Mouse (Mus musculus) limb, embryonic 12.5 days (tissue): ENCODE results near the gene Vstm5. TPM values are rescaled to one million over a fixed set of nuclear protein-coding genes. Genes with fewer than 3 reads are reported as not detected.
"Not testable (repeated sequence)": the region's sequence is repeated elsewhere in the genome, so short reads cannot be mapped to it uniquely, and the experiment has no call there.

Source experiments
- ATAC-seq: fragments of 200-750 bp; cut with Nextera tagmentation; 2 replicates; pipeline ENCODE4 v1.8.0; 2017; ENCODE audit warnings: low read depth, moderate TSS enrichment; ENCODE audit not compliant: insufficient number of reproducible peaks, insufficient read depth, low FRiP score, low TSS enrichment
- H3K27ac ChIP-seq: fragments of 300-500 bp; sonication (generic); 2 replicates; pipeline ENCODE4 v1.5.1; 2016; ENCODE audit warnings: mild to moderate bottlenecking, moderate library complexity
- H3K27me3 ChIP-seq: fragments of 300-500 bp; sonication (generic); 2 replicates; pipeline ENCODE4 v1.6.1; 2016; ENCODE audit warnings: mild to moderate bottlenecking, moderate library complexity
- H3K36me3 ChIP-seq: fragments of 300-500 bp; sonication (generic); 2 replicates; pipeline ENCODE4 v1.6.1; 2016; ENCODE audit warnings: mild to moderate bottlenecking, moderate library complexity
- H3K4me1 ChIP-seq: fragments of 300-500 bp; sonication (generic); replicated peaks from 2 replicates; pipeline ENCODE4 v1.6.1; 2016
- H3K4me2 ChIP-seq: fragments of 300-500 bp; sonication (generic); 2 replicates; pipeline ENCODE4 v1.6.1; 2016; ENCODE audit warnings: mild to moderate bottlenecking, moderate library complexity
- H3K4me3 ChIP-seq: fragments of 300-500 bp; sonication (generic); replicated peaks from 2 replicates; pipeline ENCODE4 v1.5.1; 2016; ENCODE audit warnings: mild to moderate bottlenecking
- H3K9ac ChIP-seq: fragments of 300-500 bp; sonication (generic); replicated peaks from 2 replicates; pipeline ENCODE4 v1.6.1; 2016; ENCODE audit warnings: mild to moderate bottlenecking, moderate library complexity
- H3K9me3 ChIP-seq: fragments of 300-500 bp; sonication (generic); 2 replicates; pipeline ENCODE4 v1.6.1; 2016; ENCODE audit warnings: mild to moderate bottlenecking, moderate library complexity
- WGBS: fragments of 180-500 bp; shearing (Covaris S2); methylation state at CpG from one replicate; pipeline ENCODE4 v1.1.7; 2016; 5-methylcytosine and 5-hydroxymethylcytosine counted together
- polyA plus RNA-seq: library from polyadenylated mRNA; unstranded; fragments of >200 nt; fragmentation: Nextera tagmentation; extraction: Ambion mirVana; gene quantifications from 2 replicates; pipeline ENCODE4 v1.2.1, GENCODE M21; 2016

Vstm5 gene
- polyA plus RNA-seq, 1 experiment from 2014 or later = 2.6 TPM

- ATAC-seq = no peak
- no peak overlapping the region for H3K4me2 ChIP-seq
- 86% methylated on average over 7 of the region's 7 CpGs for WGBS
- no peaks in the 10 kb centered on the region for H3K9me3 ChIP-seq
- H3K4me1 ChIP-seq = peaks cover 6% of the 10 kb centered on the region; the same call in 1 of the 2 replicates
- H3K27ac ChIP-seq = no peak overlapping the region
- no peaks in the 10 kb centered on the region for H3K27me3 ChIP-seq
- no peak overlapping the region for H3K4me3 ChIP-seq
- H3K36me3 ChIP-seq = peaks cover 6% of the 10 kb centered on the region; the same call in 1 of the 2 replicates
- H3K9ac ChIP-seq = no peak overlapping the region
Observed at GRCm38 (mm10) chr9:15297112-15297511, 58.3 kb downstream of the Vstm5 start.

GRCm38 (mm10) chr9:15298451-15298850 is 59.6 kb downstream of the Vstm5 start:
- peaks cover 6% of the 10 kb centered on the region; the same call in 1 of the 2 replicates for H3K36me3 ChIP-seq
- peaks cover 6% of the 10 kb centered on the region; the same call in 1 of the 2 replicates for H3K4me1 ChIP-seq
- no peak overlapping the region for H3K4me2 ChIP-seq
- no peak for ATAC-seq
- WGBS = 6% methylated on average over 2 of the region's 2 CpGs
- H3K27me3 ChIP-seq = no peaks in the 10 kb centered on the region
- H3K9ac ChIP-seq = no peak overlapping the region
- no peak overlapping the region for H3K27ac ChIP-seq
- H3K9me3 ChIP-seq = no peaks in the 10 kb centered on the region
- H3K4me3 ChIP-seq = no peak overlapping the region

DNA sequence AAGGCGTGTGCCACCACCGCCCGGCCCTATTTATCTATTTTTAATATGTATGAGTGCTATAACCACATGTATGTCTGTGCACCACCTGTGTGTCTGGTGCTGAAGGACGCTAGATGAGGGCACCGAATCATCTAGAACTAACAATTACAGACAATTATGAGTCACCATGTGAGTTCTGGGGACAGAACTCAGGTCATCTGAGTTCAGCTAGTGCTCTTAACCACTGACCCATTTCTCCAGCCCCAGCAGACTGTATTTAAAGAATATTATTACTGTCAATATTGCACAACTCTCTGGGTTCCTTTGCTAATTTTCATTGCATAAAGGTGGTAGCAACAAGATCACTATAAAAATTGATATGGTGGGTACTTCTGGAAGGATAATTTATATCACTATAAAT is 61.2 kb downstream of the Vstm5 start:
- Histone ChIP-seq H3K4me2 (no peak overlapping the region), H3K9me3 (no peaks in the 10 kb centered on the region)
- WGBS = 86% methylated on average over 5 of the region's 5 CpGs

DNA sequence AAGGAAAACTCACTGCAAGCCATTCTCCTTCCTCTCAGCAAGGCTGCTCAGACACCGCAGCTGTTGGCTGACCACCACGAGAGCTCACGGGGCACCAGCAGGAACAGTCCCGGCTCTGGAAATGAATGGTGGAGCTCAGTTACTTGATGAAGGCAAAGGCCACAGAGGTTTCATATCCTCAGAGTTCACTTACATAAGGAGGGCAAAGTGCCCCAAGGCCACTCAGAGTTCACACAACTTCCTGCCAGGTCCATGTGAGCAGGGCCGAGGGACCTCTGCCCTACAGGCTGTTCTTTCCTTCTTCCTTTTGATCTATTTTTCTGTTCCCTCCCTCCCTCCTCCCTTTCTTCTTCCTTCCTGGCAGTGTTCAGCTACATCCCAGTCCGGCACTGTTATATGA is 62.6 kb downstream of the Vstm5 start:
- no peak overlapping the region for H3K9ac ChIP-seq
- H3K27ac ChIP-seq = peak overlapping the region; percentile 41; the same call in 1 of the 2 replicates
- H3K36me3 ChIP-seq = peaks cover under 1% of the 10 kb centered on the region; the same call in 1 of the 2 replicates
- H3K27me3 ChIP-seq = no peaks in the 10 kb centered on the region
- ATAC-seq = no peak
- WGBS = 35% methylated on average over 6 of the region's 6 CpGs
- H3K4me2 ChIP-seq = no peak overlapping the region
- no peak overlapping the region for H3K4me3 ChIP-seq
- peaks cover 9% of the 10 kb centered on the region for H3K4me1 ChIP-seq
- H3K9me3 ChIP-seq = no peaks in the 10 kb centered on the region

More for the DNA sequence above, 61.2 kb downstream of the Vstm5 start:
- H3K4me3 ChIP-seq = no peak overlapping the region
- H3K27ac ChIP-seq = no peak overlapping the region
- ATAC-seq = no peak
- H3K9ac ChIP-seq = no peak overlapping the region
- H3K27me3 ChIP-seq = no peaks in the 10 kb centered on the region
- H3K36me3 ChIP-seq = peaks cover 6% of the 10 kb centered on the region; the same call in 1 of the 2 replicates
- H3K4me1 ChIP-seq = peaks cover 6% of the 10 kb centered on the region; the same call in 1 of the 2 replicates

GRCm38 (mm10) chr9:15302006-15302405 is 63.2 kb downstream of the Vstm5 start:
- H3K4me3 ChIP-seq, H3K36me3 ChIP-seq, H3K9me3 ChIP-seq, H3K27me3 ChIP-seq, ATAC-seq, H3K27ac ChIP-seq, H3K9ac ChIP-seq, H3K4me2 ChIP-seq: not testable (repeated sequence)
- WGBS = 81% methylated on average over 6 of the region's 6 CpGs
- H3K4me1 ChIP-seq = peaks cover 11% of the 10 kb centered on the region

- no peak for ATAC-seq
- no peaks in the 10 kb centered on the region for H3K27me3 ChIP-seq
- peaks cover 20% of the 10 kb centered on the region for H3K4me1 ChIP-seq
- no peaks in the 10 kb centered on the region for H3K9me3 ChIP-seq
- no peak overlapping the region for H3K4me2 ChIP-seq
- 75% methylated on average over 2 of the region's 2 CpGs for WGBS
- no peak overlapping the region for H3K9ac ChIP-seq
- H3K36me3 ChIP-seq = peaks cover 6% of the 10 kb centered on the region
- H3K4me3 ChIP-seq = no peak overlapping the region
- no peak overlapping the region for H3K27ac ChIP-seq
Observed at GRCm38 (mm10) chr9:15302881-15303280, 64.0 kb downstream of the Vstm5 start.

DNA sequence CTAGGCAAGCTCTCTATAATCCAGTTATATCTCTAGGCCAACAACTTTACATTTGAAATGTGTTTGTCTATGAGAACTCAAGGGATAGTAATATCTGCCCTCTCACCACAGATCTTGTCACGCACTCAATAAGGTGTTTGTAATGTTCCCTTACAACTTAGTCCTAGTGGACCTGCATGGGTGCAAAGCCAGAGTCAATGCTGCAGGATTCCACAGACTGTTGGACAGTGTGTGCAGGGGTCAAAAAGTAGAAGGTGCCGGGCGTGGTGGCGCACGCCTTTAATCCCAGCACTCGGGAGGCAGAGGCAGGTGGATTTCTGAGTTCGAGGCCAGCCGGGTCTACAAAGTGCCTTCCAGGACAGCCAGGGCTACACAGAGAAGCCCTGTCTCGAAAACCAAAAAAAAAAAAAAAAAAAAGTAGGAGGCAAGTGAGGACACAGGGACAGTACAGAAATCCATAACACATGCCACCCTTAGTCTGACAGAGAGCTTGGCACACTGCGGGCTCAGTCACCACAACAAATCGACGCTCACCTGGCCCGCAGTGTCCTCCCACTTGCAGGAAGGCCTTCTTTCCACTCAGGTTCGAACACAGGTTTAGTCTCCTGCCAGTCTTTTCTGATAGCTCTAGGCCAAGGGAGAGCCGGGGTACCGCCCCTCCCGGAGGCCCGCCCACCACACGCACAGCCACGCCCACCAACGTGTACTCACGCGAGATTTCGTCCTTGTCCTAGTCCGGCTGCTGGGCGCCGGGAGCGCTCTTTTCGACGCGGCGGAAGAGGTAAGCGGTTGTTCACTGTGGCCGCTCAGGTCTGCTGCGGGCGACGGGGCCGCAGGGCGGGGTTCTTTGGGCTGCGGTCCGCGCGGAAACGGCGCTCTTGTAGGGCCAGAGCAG is 66.9 kb downstream of the Vstm5 start, which contains the start of gene Taf1d:
Gene Taf1d (plus strand): TSS at position 712 of the 895 bp plus-strand sequence.
- Histone ChIP-seq H3K27ac (peak within 1 kb of the TSS; percentile 97), H3K9ac (peak within 1 kb of the TSS; percentile 96), H3K4me2 (peak within 1 kb of the TSS; percentile 73), H3K4me3 (peak within 1 kb of the TSS; percentile 80), H3K4me1 (peaks cover 30% of the 10 kb centered on the region), H3K36me3 (peaks cover 35% of the 10 kb centered on the region), H3K27me3 (no peaks in the 10 kb centered on the region), H3K9me3 (no peaks in the 10 kb centered on the region)
- WGBS = 13% methylated on average over 45 of the region's 45 CpGs
- peak; percentile 95 for ATAC-seq

GRCm38 (mm10) chr9:15306398-15307119 is 67.7 kb downstream of the Vstm5 start, which contains the start of gene 4931406C07Rik:
Gene 4931406C07Rik (minus strand): TSS chr9:15306448.
- ATAC-seq = peak; percentile 84
- under 1% methylated on average over 35 of the region's 35 CpGs for WGBS
- Histone ChIP-seq H3K9ac (peak within 1 kb of the TSS; percentile 96), H3K4me3 (peak within 1 kb of the TSS; percentile 80), H3K4me2 (peak within 1 kb of the TSS; percentile 73), H3K36me3 (peaks cover 41% of the 10 kb centered on the region), H3K27ac (peak within 1 kb of the TSS; percentile 97), H3K4me1 (peaks cover 26% of the 10 kb centered on the region), H3K27me3 (no peaks in the 10 kb centered on the region), H3K9me3 (no peaks in the 10 kb centered on the region)

GRCm38 (mm10) chr9:15307257-15307656 is 68.4 kb downstream of the Vstm5 start:
- H3K9ac ChIP-seq = peak overlapping the region; percentile 96
- H3K4me3 ChIP-seq = peak overlapping the region; percentile 80
- 9% methylated on average over 6 of the region's 6 CpGs for WGBS
- H3K36me3 ChIP-seq = peaks cover 48% of the 10 kb centered on the region
- H3K4me1 ChIP-seq = peaks cover 25% of the 10 kb centered on the region
- no peaks in the 10 kb centered on the region for H3K27me3 ChIP-seq
- no peaks in the 10 kb centered on the region for H3K9me3 ChIP-seq
- no peak overlapping the region for H3K27ac ChIP-seq
- peak overlapping the region; percentile 73 for H3K4me2 ChIP-seq
- no peak for ATAC-seq

DNA sequence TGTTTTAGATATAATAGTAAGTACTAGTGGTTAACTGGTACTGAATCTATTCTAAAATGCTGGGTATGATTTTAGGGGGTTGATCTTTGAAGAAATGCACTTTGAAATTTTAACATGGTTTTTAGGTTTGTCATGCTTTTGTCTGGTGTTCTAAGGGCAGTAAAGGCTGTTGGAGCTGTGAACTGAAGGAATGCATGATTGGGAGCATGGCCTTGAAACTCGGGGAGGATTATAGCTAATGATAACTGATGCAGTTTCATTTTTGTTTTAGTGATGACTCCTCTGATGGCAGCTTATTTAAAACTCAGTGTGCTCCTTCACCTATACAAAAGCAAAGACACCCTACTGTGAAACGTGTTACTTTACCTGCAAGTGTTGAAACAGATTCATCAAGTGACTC is 69.4 kb downstream of the Vstm5 start:
- H3K9me3 ChIP-seq = no peaks in the 10 kb centered on the region
- H3K4me3 ChIP-seq = no peak overlapping the region
- H3K4me1 ChIP-seq = peaks cover 25% of the 10 kb centered on the region
- H3K36me3 ChIP-seq = peaks cover 58% of the 10 kb centered on the region
- no peak overlapping the region for H3K9ac ChIP-seq
- H3K4me2 ChIP-seq = peak overlapping the region; percentile 73
- ATAC-seq = no peak
- H3K27ac ChIP-seq = no peak overlapping the region
- WGBS = 62% methylated on average over 2 of the region's 2 CpGs
- H3K27me3 ChIP-seq = no peaks in the 10 kb centered on the region
